Mouse (Mus musculus): ENCODE measurements around the gene Zfp426. TPM values are rescaled to one million over a fixed set of nuclear protein-coding genes. Genes with fewer than 3 reads are reported as not detected.

Gene Zfp426
- polyA plus RNA-seq, 1 experiment from 2014 or later: 13.4 TPM

DNA sequence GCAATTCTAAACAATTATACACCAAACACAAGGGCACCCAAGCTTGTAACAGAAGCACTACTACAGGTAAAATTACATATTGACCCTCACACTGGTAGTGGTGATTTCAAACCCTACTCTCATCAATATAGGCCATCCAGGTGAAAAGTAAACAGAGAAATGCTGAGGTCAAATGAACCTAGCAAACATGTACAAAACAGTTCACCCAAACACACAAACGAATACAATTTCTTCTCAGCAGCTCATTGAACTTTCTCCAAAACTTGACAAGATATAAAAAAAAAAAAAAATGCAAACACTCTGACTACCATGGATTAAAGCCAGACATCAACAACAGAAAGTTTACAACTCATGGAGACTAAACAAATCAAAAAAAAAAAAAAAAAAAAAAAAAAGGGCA is 41.1 kb downstream of the Zfp426 start:
- ATAC-seq (ENCODE audit: insufficient number of reproducible peaks, insufficient read depth, low FRiP score, low read depth): no peak
- H3K36me3 ChIP-seq (ENCODE audit: control insufficient read depth, insufficient read depth, low read length): peaks cover 49% of the 10 kb centered on the region

DNA sequence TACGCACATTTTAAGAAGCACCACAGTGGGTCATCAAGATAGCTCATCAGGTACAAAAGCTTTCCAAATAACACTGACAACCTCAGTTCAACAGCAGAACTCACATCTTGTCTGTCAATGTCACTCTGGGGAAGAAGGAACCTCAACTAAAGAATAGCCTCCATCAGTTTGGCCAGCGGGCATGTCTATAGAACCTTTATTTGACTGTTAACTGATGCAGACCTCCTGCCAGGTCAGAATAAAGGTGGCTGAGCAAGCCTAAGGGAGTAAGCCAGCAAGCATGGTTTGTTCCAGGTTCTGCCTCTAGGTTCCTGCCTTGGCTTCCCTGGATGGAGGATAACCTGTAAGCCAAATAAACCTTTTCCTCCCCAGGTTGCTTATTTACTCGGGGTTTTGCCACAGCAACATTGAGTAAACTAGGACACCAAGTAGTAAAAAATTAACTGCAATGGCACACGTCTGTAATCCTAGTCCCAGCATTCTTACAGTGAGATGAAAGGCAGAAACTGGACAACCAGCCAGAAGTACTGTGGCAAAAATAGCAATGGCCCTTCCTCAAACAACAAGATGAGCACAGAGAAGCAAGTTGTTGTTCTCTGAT is 49.3 kb downstream of the Zfp426 start:
- Histone ChIP-seq H3K9ac (ENCODE audit: low read length) (no peak overlapping the region), H3K4me1 (ENCODE audit: control insufficient read depth in 2 of 2, insufficient read depth in 2 of 2, low read length in 2 of 2) (no peaks in the 10 kb centered on the region), H3K9me3 (ENCODE audit: control insufficient read depth, low read length) (peaks cover 7% of the 10 kb centered on the region), H3K27me3 (ENCODE audit: control insufficient read depth, insufficient read depth, low read length) (no peaks in the 10 kb centered on the region), H3K4me3 (ENCODE audit: control insufficient read depth in 1 of 2, insufficient read depth in 1 of 2, low read depth in 1 of 2, low read length in 2 of 2) (no peak overlapping the region), H3K4me2 (ENCODE audit: low read length) (no peak overlapping the region), H3K27ac (replicated peaks in 1 of 2; ENCODE audit: control insufficient read depth in 1 of 2, insufficient read depth in 1 of 2, low read depth in 2 of 2, low read length in 2 of 2) (no peak overlapping the region), H3K36me3 (ENCODE audit: control insufficient read depth, insufficient read depth, low read length) (peaks cover 86% of the 10 kb centered on the region)
- WGBS: 91% methylated on average over 4 of the region's 4 CpGs
- ATAC-seq (ENCODE audit: insufficient number of reproducible peaks, insufficient read depth, low FRiP score, low read depth): no peak

More for the DNA sequence above, 41.1 kb downstream of the Zfp426 start:
- Histone ChIP-seq H3K27ac (replicated peaks in 1 of 2; ENCODE audit: control insufficient read depth in 1 of 2, insufficient read depth in 1 of 2, low read depth in 2 of 2, low read length in 2 of 2) (no peak overlapping the region), H3K4me1 (ENCODE audit: control insufficient read depth in 2 of 2, insufficient read depth in 2 of 2, low read length in 2 of 2) (0 out of 4 replicates have a peak, but pooled peaks cover 0 to 3% of the 10 kb centered on the region in 2 experiments), H3K27me3 (ENCODE audit: control insufficient read depth, insufficient read depth, low read length) (no peaks in the 10 kb centered on the region), H3K4me3 (ENCODE audit: control insufficient read depth in 1 of 2, insufficient read depth in 1 of 2, low read depth in 1 of 2, low read length in 2 of 2) (no peak overlapping the region), H3K9me3 (ENCODE audit: control insufficient read depth, low read length) (no peaks in the 10 kb centered on the region), H3K4me2 (ENCODE audit: low read length) (no peak overlapping the region), H3K9ac (ENCODE audit: low read length) (no peak overlapping the region)
- WGBS: 95% methylated on average over 1 of the region's 1 CpGs

GRCm38 (mm10) chr9:20430004-20430403 is 62.5 kb downstream of the Zfp426 start:
- 87% methylated on average over 3 of the region's 3 CpGs for WGBS
- 0 out of 2 replicates have a peak, but pooled peaks cover 3% of the 10 kb centered on the region for H3K9me3 ChIP-seq (ENCODE audit: control insufficient read depth, low read length)
- no peak overlapping the region for H3K4me2 ChIP-seq (ENCODE audit: low read length)
- no peak overlapping the region for H3K27ac ChIP-seq (replicated peaks in 1 of 2; ENCODE audit: control insufficient read depth in 1 of 2, insufficient read depth in 1 of 2, low read depth in 2 of 2, low read length in 2 of 2)
- ATAC-seq (ENCODE audit: insufficient number of reproducible peaks, insufficient read depth, low FRiP score, low read depth): no peak
- H3K36me3 ChIP-seq (ENCODE audit: control insufficient read depth, insufficient read depth, low read length): peaks cover under 1% of the 10 kb centered on the region; the same call in 1 of the 2 replicates
- no peaks in the 10 kb centered on the region for H3K4me1 ChIP-seq (ENCODE audit: control insufficient read depth in 2 of 2, insufficient read depth in 2 of 2, low read length in 2 of 2)
- H3K4me3 ChIP-seq (ENCODE audit: control insufficient read depth in 1 of 2, insufficient read depth in 1 of 2, low read depth in 1 of 2, low read length in 2 of 2): no peak overlapping the region
- H3K9ac ChIP-seq (ENCODE audit: low read length): no peak overlapping the region
- H3K27me3 ChIP-seq (ENCODE audit: control insufficient read depth, insufficient read depth, low read length): no peaks in the 10 kb centered on the region

Other genes starting within 250 kb of the Zfp426 start
- 0.19 TPM in 1 of 2 replicates, not detected in the other for gene Olfr39, start 210.4 kb downstream of the Zfp426 start, polyA plus RNA-seq (2014; fragmentation: Nextera tagmentation; extraction: Ambion mirVana)
- not detected in 2 replicates for gene Olfr873, start 194.2 kb downstream of the Zfp426 start, polyA plus RNA-seq (2014; fragmentation: Nextera tagmentation; extraction: Ambion mirVana)
- not detected in 2 replicates for gene Olfr18, start 156.7 kb downstream of the Zfp426 start, polyA plus RNA-seq (2014; fragmentation: Nextera tagmentation; extraction: Ambion mirVana)
- 38.7 and 40.5 TPM in 2 replicates for gene Zfp560, start 107.6 kb downstream of the Zfp426 start, polyA plus RNA-seq (2014; fragmentation: Nextera tagmentation; extraction: Ambion mirVana)
- gene Zfp26, start 32.6 kb downstream of the Zfp426 start, polyA plus RNA-seq (2014; fragmentation: Nextera tagmentation; extraction: Ambion mirVana): 14.0 and 15.4 TPM in 2 replicates
- gene Zfp266, start 28.7 kb upstream of the Zfp426 start, polyA plus RNA-seq (2014; fragmentation: Nextera tagmentation; extraction: Ambion mirVana): 43.5 and 48.8 TPM in 2 replicates
- gene Zfp846, start 88.5 kb upstream of the Zfp426 start, polyA plus RNA-seq (2014; fragmentation: Nextera tagmentation; extraction: Ambion mirVana): 11.0 and 11.8 TPM in 2 replicates
- gene Ubl5, start 150.1 kb upstream of the Zfp426 start, polyA plus RNA-seq (2014; fragmentation: Nextera tagmentation; extraction: Ambion mirVana): 345 and 375 TPM in 2 replicates
- 7.6 and 10.6 TPM in 2 replicates for gene Fbxl12, start 152.0 kb upstream of the Zfp426 start, polyA plus RNA-seq (2014; fragmentation: Nextera tagmentation; extraction: Ambion mirVana)
- gene Pin1, start 159.3 kb upstream of the Zfp426 start, polyA plus RNA-seq (2014; fragmentation: Nextera tagmentation; extraction: Ambion mirVana): 45.5 and 48.5 TPM in 2 replicates